Mouse (Mus musculus) embryonic facial prominence, embryonic 12.5 days (tissue): Measurements from ENCODE around the gene Irak1. TPM values are rescaled to one million over a fixed set of nuclear protein-coding genes. Genes with fewer than 3 reads are reported as not detected.
A peak's percentile ranks its signal among the peaks of the same experiment; 100 is the strongest.

Experiments
- ATAC-seq: fragments of 200-750 bp; cut with Nextera tagmentation; 2 replicates; pipeline ENCODE4 v1.8.0; 2017; ENCODE audit not compliant: insufficient number of reproducible peaks, insufficient read depth, low FRiP score, low TSS enrichment
- H3K27ac ChIP-seq: fragments of 300-500 bp; sonication (generic); 2 replicates; pipeline ENCODE4 v1.5.1; 2016; ENCODE audit warnings: mild to moderate bottlenecking
- H3K27me3 ChIP-seq: fragments of 300-500 bp; sonication (generic); 2 replicates; pipeline ENCODE4 v1.6.1; 2016; ENCODE audit warnings: mild to moderate bottlenecking, moderate library complexity
- H3K36me3 ChIP-seq: fragments of 300-500 bp; sonication (generic); 2 replicates; pipeline ENCODE4 v1.6.1; 2016; ENCODE audit warnings: mild to moderate bottlenecking
- H3K4me1 ChIP-seq: fragments of 300-500 bp; sonication (generic); 2 replicates; pipeline ENCODE4 v1.6.1; 2016
- H3K4me2 ChIP-seq: fragments of 300-500 bp; sonication (generic); replicated peaks from 2 replicates; pipeline ENCODE4 v1.6.1; 2016; ENCODE audit warnings: mild to moderate bottlenecking, moderate library complexity
- H3K4me3 ChIP-seq: fragments of 300-500 bp; sonication (generic); 2 replicates; pipeline ENCODE4 v1.5.1; 2016; ENCODE audit warnings: mild to moderate bottlenecking
- H3K9ac ChIP-seq: fragments of 300-500 bp; sonication (generic); 2 replicates; pipeline ENCODE4 v1.6.1; 2016; ENCODE audit warnings: mild to moderate bottlenecking, moderate library complexity
- H3K9me3 ChIP-seq: fragments of 300-500 bp; sonication (generic); 2 replicates; pipeline ENCODE4 v1.6.1; 2016; ENCODE audit warnings: mild to moderate bottlenecking, moderate library complexity
- WGBS: fragments of 180-500 bp; shearing (Covaris S2); methylation state at CpG from one replicate; pipeline ENCODE4 v1.1.7; 2016; 5-methylcytosine and 5-hydroxymethylcytosine counted together
- polyA plus RNA-seq: library from polyadenylated mRNA; unstranded; fragments of >200 nt; fragmentation: Nextera tagmentation; extraction: Ambion mirVana; gene quantifications from 2 replicates; pipeline ENCODE4 v1.2.1, GENCODE M21; 2016

The Irak1 gene
- 61.1 and 64.6 TPM in 2 replicates for polyA plus RNA-seq

DNA sequence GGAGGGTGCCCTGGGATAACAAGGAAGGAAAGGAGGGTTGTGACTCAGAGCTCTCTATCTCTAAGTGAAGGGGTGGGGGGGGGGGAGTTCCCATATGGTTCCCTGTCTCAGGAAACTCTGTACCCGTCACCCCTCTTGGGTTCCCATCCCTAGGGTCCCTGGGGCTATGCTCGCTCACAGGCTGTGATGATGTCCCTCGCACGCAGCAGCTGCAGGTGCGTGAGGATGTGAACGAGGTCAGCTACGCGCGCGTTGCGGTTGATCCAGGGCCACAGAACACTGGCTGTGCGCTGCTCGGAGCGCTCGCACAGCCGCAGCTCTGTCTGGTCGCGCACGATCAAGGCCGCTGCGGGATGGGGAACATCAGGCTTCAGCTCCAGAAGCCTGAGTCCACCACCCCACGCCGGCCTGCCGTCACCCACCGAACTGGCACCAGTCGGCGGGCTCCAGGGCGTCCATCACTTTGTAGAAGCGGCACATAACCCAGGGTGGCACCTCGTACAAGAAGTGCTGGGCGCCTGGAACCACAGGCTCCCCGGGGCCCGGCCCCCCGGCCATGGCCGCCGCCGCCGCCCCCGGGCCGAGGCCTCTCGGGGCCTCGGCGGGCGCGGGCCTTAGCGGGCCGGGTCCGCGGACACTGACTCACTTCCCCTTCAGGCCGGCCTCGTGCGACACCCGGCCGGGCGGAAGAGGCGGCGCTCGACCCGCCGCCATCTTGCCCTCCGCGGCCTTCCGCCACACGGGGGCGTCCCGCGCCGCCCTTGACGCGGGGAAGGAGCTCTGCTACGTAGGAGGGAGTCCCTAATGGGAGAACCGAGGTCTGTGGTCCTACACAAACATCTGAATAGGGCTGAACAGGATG lies at the start of gene Irak1:
TSS of gene Irak1 (minus strand) at position 731 of the 862 bp plus-strand sequence.
- H3K4me2 ChIP-seq = peak within 1 kb of the TSS; percentile 56
- H3K4me3 ChIP-seq = peak within 1 kb of the TSS; percentile 55
- no peaks in the 10 kb centered on the region for H3K9me3 ChIP-seq
- peak within 1 kb of the TSS; percentile 73 for H3K9ac ChIP-seq
- peak within 1 kb of the TSS; percentile 75 for H3K27ac ChIP-seq
- H3K4me1 ChIP-seq = no peaks in the 10 kb centered on the region
- ATAC-seq = peak; percentile 76
- WGBS = 17% methylated on average over 51 of the region's 72 CpGs
- no peaks in the 10 kb centered on the region for H3K27me3 ChIP-seq
- H3K36me3 ChIP-seq = 0 out of 2 replicates have a peak, but pooled peaks cover 6% of the 10 kb centered on the region

DNA sequence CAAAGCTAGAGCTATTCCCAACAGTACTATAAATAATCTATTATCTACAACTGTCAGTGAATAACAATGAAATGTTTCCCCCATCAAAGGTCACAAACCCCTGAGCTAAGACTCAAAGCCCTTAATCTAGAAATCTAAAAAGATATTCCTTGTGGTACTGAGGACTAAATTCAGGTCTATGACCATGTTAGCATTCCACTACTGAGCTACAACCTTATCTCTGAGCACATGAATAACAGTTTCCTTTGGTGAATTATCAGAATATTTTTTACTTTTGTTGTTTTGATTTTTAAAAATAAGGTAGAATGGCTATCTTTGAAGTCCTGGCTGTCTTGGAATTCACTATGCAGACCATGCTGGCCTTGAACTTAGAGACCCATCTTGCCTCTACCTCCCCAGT lies 47.1 kb upstream of the Irak1 start:
- Histone ChIP-seq H3K9me3 (no peaks in the 10 kb centered on the region), H3K9ac (no peak overlapping the region), H3K4me2 (no peak overlapping the region), H3K4me3 (no peak overlapping the region), H3K27ac (no peak overlapping the region), H3K36me3 (no peaks in the 10 kb centered on the region), H3K27me3 (no peaks in the 10 kb centered on the region), H3K4me1 (no peaks in the 10 kb centered on the region)
- ATAC-seq = no peak

DNA sequence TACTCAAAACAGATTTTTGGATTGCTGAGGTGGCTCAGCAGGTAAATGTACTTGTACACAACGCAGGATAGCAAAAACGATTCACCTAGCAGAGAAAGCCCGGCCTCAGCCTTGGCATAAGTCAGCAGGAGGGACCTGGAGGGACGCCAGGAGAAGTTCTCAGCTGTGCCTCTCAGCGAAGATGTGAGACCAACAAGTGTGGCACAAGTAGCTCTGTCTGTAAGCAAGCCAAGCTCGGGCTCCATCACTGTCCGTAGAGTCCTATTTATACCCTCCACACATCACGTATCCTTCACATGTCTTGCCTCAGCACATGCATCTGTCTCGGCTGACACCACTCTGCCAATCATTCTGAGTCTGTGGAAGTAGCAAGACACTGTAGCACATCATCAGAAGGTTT lies 44.2 kb upstream of the Irak1 start:
- H3K4me3 ChIP-seq = no peak overlapping the region
- no peak for ATAC-seq
- no peak overlapping the region for H3K9ac ChIP-seq
- no peaks in the 10 kb centered on the region for H3K36me3 ChIP-seq
- no peaks in the 10 kb centered on the region for H3K27me3 ChIP-seq
- H3K4me1 ChIP-seq = no peaks in the 10 kb centered on the region
- no peaks in the 10 kb centered on the region for H3K9me3 ChIP-seq
- no peak overlapping the region for H3K4me2 ChIP-seq
- WGBS = 83% methylated on average over 9 of the region's 9 CpGs
- H3K27ac ChIP-seq = no peak overlapping the region

DNA sequence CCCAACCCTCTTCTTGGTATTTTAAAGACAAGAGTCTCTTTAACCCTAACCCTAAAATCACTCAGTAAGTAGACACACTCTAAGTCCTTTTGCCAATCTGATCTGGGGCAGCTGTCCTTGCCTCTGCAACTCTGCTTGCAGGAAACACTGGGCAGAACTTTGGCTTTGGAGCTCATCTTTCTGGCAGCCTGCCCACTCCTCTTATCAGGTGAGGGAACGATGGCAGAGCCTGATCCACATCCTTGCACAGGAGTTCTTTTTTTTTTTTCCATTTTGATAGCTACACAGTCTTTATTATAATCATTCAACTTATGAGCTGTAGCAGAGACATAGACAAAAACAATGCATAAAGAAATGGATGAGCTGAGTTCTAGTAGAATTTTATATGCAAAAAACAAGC lies 21.4 kb upstream of the Irak1 start:
- H3K9ac ChIP-seq = no peak overlapping the region
- H3K36me3 ChIP-seq = no peaks in the 10 kb centered on the region
- H3K4me1 ChIP-seq = no peaks in the 10 kb centered on the region
- no peaks in the 10 kb centered on the region for H3K9me3 ChIP-seq
- H3K27me3 ChIP-seq = no peaks in the 10 kb centered on the region
- no peak overlapping the region for H3K4me2 ChIP-seq
- no peak overlapping the region for H3K4me3 ChIP-seq
- H3K27ac ChIP-seq = no peak overlapping the region
- ATAC-seq = no peak
- WGBS = 86% methylated on average over 1 of the region's 1 CpGs

DNA sequence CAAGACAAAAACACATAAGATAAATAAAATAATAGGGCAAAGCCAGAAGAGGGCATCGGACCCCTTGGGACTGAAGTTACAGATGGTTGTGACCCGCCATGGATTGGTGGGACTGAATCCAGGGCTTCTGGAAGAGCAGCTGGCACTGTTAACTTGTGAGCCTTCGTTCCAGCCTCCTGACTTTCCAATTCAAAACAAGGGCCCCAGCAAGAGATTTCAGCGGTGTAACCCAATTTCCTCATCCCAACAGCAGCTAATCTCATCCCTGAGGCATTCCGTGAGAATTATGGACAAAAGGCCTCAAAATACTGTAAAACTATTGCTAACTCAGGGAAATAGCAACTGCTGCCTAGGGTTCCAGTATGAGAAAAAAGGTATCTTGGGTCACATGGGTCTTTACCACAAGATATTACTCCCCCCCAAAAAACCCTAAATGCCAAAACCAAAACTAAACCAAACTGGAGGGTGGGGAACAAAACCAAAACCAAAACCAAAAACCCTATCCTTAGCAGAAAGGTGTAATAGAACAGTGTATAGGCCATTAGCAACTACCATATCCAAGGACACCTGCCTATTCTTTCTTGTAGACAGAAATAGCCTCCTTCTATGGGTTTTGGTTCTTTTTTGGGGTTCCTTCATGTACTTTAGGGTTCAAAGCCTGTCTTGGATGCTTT lies 14.1 kb upstream of the Irak1 start:
- H3K4me3 ChIP-seq = no peak overlapping the region
- no peak overlapping the region for H3K4me2 ChIP-seq
- H3K36me3 ChIP-seq = peaks cover 27% of the 10 kb centered on the region
- H3K27ac ChIP-seq = no peak overlapping the region
- H3K27me3 ChIP-seq = no peaks in the 10 kb centered on the region
- no peak for ATAC-seq
- no peak overlapping the region for H3K9ac ChIP-seq
- H3K4me1 ChIP-seq = no peaks in the 10 kb centered on the region
- WGBS = 83% methylated on average over 5 of the region's 5 CpGs
- H3K9me3 ChIP-seq = no peaks in the 10 kb centered on the region

DNA sequence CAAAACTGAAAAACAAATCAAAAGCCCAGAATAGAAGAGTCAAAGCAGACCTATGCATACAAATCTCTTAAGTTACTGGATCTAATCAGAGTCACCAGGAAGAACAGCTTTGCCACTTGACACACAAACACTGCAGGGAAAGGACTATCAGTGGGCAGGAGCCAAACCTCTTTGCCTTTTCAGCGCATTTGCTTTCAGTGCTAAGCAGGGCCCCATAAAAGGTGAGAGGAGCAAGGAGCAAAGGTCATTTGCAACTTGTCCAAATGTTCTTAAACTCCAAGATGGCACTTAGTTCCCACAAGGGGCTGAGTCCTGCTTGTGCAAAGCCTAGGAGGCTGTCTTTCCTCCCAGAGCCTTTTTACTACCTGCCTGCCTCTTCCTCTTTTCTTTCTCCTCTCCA lies 6.3 kb upstream of the Irak1 start:
- Histone ChIP-seq H3K27ac (no peak overlapping the region), H3K4me2 (no peak overlapping the region), H3K9me3 (no peaks in the 10 kb centered on the region), H3K4me3 (no peak overlapping the region), H3K36me3 (0 out of 2 replicates have a peak, but pooled peaks cover 6% of the 10 kb centered on the region), H3K9ac (no peak overlapping the region), H3K27me3 (no peaks in the 10 kb centered on the region; the same call in 1 of the 2 replicates), H3K4me1 (no peaks in the 10 kb centered on the region)
- 79% methylated on average over 1 of the region's 1 CpGs for WGBS
- ATAC-seq = no peak

DNA sequence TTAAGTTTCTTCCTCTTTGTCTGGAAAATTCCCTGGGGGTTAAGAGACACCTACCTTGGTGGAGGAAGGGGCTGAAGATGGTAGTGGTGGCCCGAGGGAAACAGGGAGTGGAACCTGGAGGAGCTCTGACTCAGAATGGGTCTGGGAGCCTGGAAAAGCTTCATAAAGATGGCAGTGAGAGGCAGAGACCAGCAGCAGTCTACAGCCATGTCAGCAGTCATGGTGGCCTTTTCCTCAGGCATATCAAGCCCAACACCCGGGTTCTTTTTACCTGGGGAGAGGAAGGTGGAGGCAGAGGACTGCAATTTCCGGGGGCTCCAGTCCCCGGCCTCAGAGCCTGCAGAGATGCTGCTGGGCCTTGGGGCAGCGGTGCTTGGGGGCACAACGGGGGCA lies 927 bp downstream of the Irak1 start:
- 11% methylated on average over 6 of the region's 6 CpGs for WGBS
- H3K27ac ChIP-seq = 0 out of 2 replicates have a peak overlapping the region, but pooled peaks have one; percentile 75
- no peaks in the 10 kb centered on the region for H3K9me3 ChIP-seq
- H3K36me3 ChIP-seq = peaks cover 6% of the 10 kb centered on the region; the same call in 1 of the 2 replicates
- H3K4me2 ChIP-seq = peak overlapping the region; percentile 56
- peak overlapping the region; percentile 55 for H3K4me3 ChIP-seq
- H3K27me3 ChIP-seq = no peaks in the 10 kb centered on the region
- no peaks in the 10 kb centered on the region for H3K4me1 ChIP-seq
- H3K9ac ChIP-seq = peak overlapping the region; percentile 73
- no peak for ATAC-seq

DNA sequence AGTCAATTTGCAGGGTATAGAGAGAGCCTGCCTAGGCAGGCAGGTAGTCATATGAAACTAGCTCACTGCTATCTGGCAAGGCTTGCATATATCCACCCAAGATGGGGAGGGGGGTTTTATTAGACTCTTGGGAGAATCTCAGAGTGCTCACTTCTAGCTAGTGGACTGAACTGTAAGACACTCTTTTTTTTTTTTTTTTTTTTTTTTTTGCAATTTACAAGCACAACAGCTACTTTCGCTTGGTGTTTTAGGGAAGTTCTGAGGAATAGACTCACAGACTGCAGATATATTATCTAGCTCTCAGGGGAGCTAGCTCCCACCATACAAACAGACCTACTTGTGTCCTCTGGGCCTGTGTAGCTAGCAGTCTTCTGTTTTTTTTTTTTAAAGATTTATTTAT lies 9.1 kb downstream of the Irak1 start:
- no peak overlapping the region for H3K27ac ChIP-seq
- no peak overlapping the region for H3K4me2 ChIP-seq
- 77% methylated on average over 1 of the region's 1 CpGs for WGBS
- H3K9me3 ChIP-seq = no peaks in the 10 kb centered on the region
- no peaks in the 10 kb centered on the region for H3K4me1 ChIP-seq
- H3K36me3 ChIP-seq = peaks cover 18% of the 10 kb centered on the region; the same call in 1 of the 2 replicates
- no peak overlapping the region for H3K4me3 ChIP-seq
- no peaks in the 10 kb centered on the region for H3K27me3 ChIP-seq
- ATAC-seq = no peak
- H3K9ac ChIP-seq = no peak overlapping the region

DNA sequence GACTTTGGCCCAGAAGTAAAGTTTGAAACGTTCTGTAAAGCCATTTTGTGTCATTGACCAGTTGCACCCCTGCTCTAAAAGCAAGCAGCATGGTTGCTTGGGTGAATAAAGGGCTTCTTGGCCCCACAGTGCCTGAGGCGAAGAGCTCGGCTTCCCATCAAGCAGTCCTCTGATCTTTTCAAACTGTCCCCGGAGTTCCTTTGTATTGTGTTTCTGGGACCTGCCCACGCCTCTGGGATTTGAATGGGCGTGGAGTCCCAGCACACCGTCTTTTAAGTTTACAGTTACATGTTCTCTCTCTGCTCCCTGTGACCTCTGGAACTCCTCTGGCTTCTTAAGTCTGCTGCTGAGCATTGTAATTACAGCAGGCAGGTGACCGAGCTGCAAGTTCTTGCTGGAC lies 15.7 kb downstream of the Irak1 start:
- no peak overlapping the region for H3K9ac ChIP-seq
- 33% methylated on average over 8 of the region's 8 CpGs for WGBS
- H3K9me3 ChIP-seq = no peaks in the 10 kb centered on the region
- no peak overlapping the region for H3K4me2 ChIP-seq
- no peak overlapping the region for H3K4me3 ChIP-seq
- H3K36me3 ChIP-seq = no peaks in the 10 kb centered on the region
- H3K27me3 ChIP-seq = no peaks in the 10 kb centered on the region
- no peaks in the 10 kb centered on the region for H3K4me1 ChIP-seq
- no peak for ATAC-seq
- no peak overlapping the region for H3K27ac ChIP-seq

DNA sequence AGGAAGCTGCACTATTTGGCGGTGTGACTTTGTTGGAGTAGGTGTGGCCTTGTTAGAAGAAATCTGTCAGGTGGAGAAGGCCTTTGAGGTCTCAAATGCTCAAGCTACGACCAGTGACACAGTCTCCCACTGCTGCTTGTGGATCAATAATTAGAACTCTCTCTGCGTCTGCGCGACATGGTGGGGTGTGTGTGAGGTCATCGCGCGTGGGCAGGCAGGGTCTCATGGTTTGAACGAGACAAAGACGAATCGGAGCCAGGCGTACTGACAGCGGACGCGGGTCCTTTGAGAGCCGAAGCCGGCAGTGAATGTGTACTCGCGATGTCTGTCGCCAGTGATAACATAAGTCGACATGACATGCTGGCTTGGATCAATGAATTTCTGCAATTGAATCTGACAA lies 17.3 kb downstream of the Irak1 start:
- WGBS = 79% methylated on average over 21 of the region's 21 CpGs
- ATAC-seq = no peak
- Histone ChIP-seq H3K27me3 (no peaks in the 10 kb centered on the region), H3K4me2 (no peak overlapping the region), H3K27ac (no peak overlapping the region), H3K9ac (no peak overlapping the region), H3K9me3 (no peaks in the 10 kb centered on the region), H3K4me3 (no peak overlapping the region), H3K4me1 (no peaks in the 10 kb centered on the region), H3K36me3 (no peaks in the 10 kb centered on the region)

DNA sequence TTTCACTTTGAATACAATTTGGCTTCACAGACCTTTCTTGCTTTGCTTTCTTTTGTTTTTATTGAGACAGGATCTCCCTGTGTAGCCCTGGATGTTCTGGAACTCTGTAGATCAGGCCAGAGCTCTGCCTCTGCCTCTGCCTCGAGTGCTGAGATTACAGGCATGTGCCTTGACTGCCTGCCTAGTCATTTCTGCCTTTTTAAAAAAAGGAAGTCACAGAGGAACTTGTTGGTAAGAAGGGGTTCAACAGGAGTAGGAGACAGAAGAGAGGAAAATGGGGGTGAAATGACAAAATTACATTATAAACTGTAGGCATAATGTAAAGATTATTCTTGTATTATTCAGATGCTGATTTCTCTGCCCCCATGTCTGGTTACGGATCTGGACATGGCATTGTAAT lies 20.1 kb downstream of the Irak1 start:
- Histone ChIP-seq H3K9ac (no peak overlapping the region), H3K27ac (no peak overlapping the region), H3K4me1 (no peaks in the 10 kb centered on the region), H3K4me2 (no peak overlapping the region), H3K4me3 (no peak overlapping the region), H3K9me3 (no peaks in the 10 kb centered on the region), H3K36me3 (no peaks in the 10 kb centered on the region), H3K27me3 (no peaks in the 10 kb centered on the region)
- no peak for ATAC-seq
- WGBS = 67% methylated on average over 2 of the region's 2 CpGs

DNA sequence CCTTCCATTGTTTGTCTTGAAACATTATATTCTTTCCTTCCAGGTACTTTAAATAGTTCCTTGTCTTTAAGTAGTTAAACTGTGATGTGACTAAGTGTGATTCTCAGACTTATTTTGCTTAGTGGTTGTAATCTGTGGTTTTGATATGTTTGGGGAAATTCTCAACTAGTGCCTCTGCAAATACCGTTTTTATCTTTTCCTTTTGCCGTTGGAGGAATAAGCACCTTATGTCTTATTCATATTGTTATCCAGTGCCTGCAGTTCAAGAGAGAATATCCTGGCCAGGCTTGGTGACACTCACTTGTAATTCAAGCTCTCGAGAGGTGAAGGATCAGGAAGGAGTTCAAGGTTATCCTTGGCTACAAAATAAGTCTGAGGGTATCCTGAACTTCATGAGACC lies 22.7 kb downstream of the Irak1 start:
- Histone ChIP-seq H3K27ac (no peak overlapping the region), H3K9me3 (no peaks in the 10 kb centered on the region), H3K4me1 (no peaks in the 10 kb centered on the region), H3K4me3 (no peak overlapping the region), H3K9ac (no peak overlapping the region), H3K27me3 (no peaks in the 10 kb centered on the region), H3K4me2 (no peak overlapping the region), H3K36me3 (no peaks in the 10 kb centered on the region)
- no peak for ATAC-seq
- WGBS = 78% methylated on average over 3 of the region's 3 CpGs
